Mouse (Mus musculus): Measurements from ENCODE around the gene Entpd3.

DNA sequence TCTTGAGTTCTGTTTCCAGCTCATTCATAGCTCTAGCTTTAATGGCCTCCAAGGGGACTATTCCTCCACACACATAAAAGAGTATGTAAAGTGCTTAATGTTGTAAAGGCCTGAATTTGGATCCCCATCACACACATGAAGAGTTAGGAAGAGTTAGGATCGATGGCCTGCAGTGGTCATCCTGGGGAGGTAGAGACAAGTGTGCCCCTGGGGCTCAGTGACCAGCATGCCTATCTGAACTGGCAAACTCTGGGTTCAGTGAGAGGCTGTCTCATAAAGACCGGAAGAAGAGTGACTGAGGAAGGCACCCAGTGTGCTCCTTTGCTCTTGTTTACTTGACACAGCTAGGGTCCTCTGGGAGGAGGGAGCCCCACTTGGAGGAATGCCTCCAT is 30.7 kb downstream of the Entpd3 start:
- TF ChIP-seq POLR2A (IDR thresholded peaks at IDR 0.05; ENCODE audit: low read depth, low read length) (no peak), CTCF (IDR thresholded peaks at IDR 0.05; ENCODE audit: extremely low read depth, insufficient read depth, insufficient read length, insufficient replicate concordance) (no peak)

Measured in spleen, adult 2 months (tissue).